Mouse (Mus musculus) limb, embryonic 13.5 days (tissue): ENCODE results near the gene Gm3127. TPM values are rescaled to one million over a fixed set of nuclear protein-coding genes. Genes with fewer than 3 reads are reported as not detected.
"Not testable (repeated sequence)": the region's sequence is repeated elsewhere in the genome, so short reads cannot be mapped to it uniquely, and the experiment has no call there.

Experiments
- ATAC-seq: fragments of 200-750 bp; cut with Nextera tagmentation; 2 replicates; pipeline ENCODE4 v1.8.0; 2017; ENCODE audit warnings: low read depth, moderate number of reproducible peaks, moderate TSS enrichment; ENCODE audit not compliant: low FRiP score
- H3K27ac ChIP-seq: fragments of 300-500 bp; sonication (generic); 2 replicates; pipeline ENCODE4 v1.5.1; 2015; ENCODE audit warnings: inconsistent platforms, mild to moderate bottlenecking, moderate library complexity
- H3K27me3 ChIP-seq: fragments of 300-500 bp; sonication (generic); 2 replicates; pipeline ENCODE4 v1.6.1; 2015; ENCODE audit warnings: mild to moderate bottlenecking, inconsistent platforms
- H3K36me3 ChIP-seq: fragments of 300-500 bp; sonication (generic); 2 replicates; pipeline ENCODE4 v1.6.1; 2015; ENCODE audit warnings: inconsistent platforms, mild to moderate bottlenecking, moderate library complexity
- H3K4me1 ChIP-seq: fragments of 300-500 bp; sonication (generic); 2 replicates; pipeline ENCODE4 v1.6.1; 2015; ENCODE audit warnings: inconsistent platforms
- H3K4me2 ChIP-seq: fragments of 300-500 bp; sonication (generic); replicated peaks from 2 replicates; pipeline ENCODE4 v1.6.1; 2015; ENCODE audit warnings: inconsistent platforms, mild to moderate bottlenecking, moderate library complexity
- H3K4me3 ChIP-seq: fragments of 300-500 bp; sonication (generic); 2 replicates; pipeline ENCODE4 v1.5.1; 2015; ENCODE audit warnings: moderate library complexity, mild to moderate bottlenecking, inconsistent platforms
- H3K9ac ChIP-seq: fragments of 300-500 bp; sonication (generic); 2 replicates; pipeline ENCODE4 v1.6.1; 2015; ENCODE audit warnings: mild to moderate bottlenecking, inconsistent platforms
- H3K9me3 ChIP-seq: fragments of 300-500 bp; sonication (generic); 2 replicates; pipeline ENCODE4 v1.6.1; 2016; ENCODE audit warnings: inconsistent platforms
- WGBS: fragments of 180-500 bp; shearing (Covaris S2); methylation state at CpG from one replicate; pipeline ENCODE4 v1.1.7; 2015; 5-methylcytosine and 5-hydroxymethylcytosine counted together
- polyA plus RNA-seq: library from polyadenylated mRNA; unstranded; fragments of >200 nt; fragmentation: Nextera tagmentation; extraction: Ambion mirVana; gene quantifications from 2 replicates; pipeline ENCODE4 v1.2.1, GENCODE M21; 2015

Gm3127 gene
- not detected in 2 replicates for polyA plus RNA-seq

- H3K27ac ChIP-seq, H3K4me1 ChIP-seq, H3K27me3 ChIP-seq, H3K36me3 ChIP-seq, ATAC-seq, H3K9me3 ChIP-seq, H3K9ac ChIP-seq, H3K4me3 ChIP-seq, H3K4me2 ChIP-seq: not testable (repeated sequence)
- WGBS: 31% methylated on average over 1 of the region's 2 CpGs
Measured at GRCm38 (mm10) chr14:4164730-4165129, at the start of gene Gm3127. Gene Gm3127 (plus strand): TSS chr14:4165030.

GRCm38 (mm10) chr14:4141646-4142045 is 23.2 kb upstream of the Gm3127 start:
- 86% methylated on average over 4 of the region's 4 CpGs for WGBS
- not testable (repeated sequence) for H3K4me2 ChIP-seq, H3K9ac ChIP-seq, H3K36me3 ChIP-seq, H3K27ac ChIP-seq, H3K4me1 ChIP-seq, H3K27me3 ChIP-seq, H3K4me3 ChIP-seq, ATAC-seq, H3K9me3 ChIP-seq

- not testable (repeated sequence) for ATAC-seq, H3K36me3 ChIP-seq, H3K9ac ChIP-seq, H3K4me1 ChIP-seq, H3K27ac ChIP-seq, H3K27me3 ChIP-seq, H3K9me3 ChIP-seq
- WGBS: 10% methylated on average over 11 of the region's 14 CpGs
- peak overlapping the region; percentile 37 for H3K4me3 ChIP-seq
- H3K4me2 ChIP-seq: peak overlapping the region; percentile 64
Measured at GRCm38 (mm10) chr14:4182030-4182429, 17.2 kb downstream of the Gm3127 start.

- not testable (repeated sequence) for H3K9me3 ChIP-seq, H3K4me1 ChIP-seq, H3K9ac ChIP-seq, H3K27ac ChIP-seq, ATAC-seq, H3K27me3 ChIP-seq, H3K36me3 ChIP-seq
- H3K4me2 ChIP-seq: peak within 1 kb of the TSS; percentile 64
- WGBS: 18% methylated on average over 46 of the region's 59 CpGs
- peak within 1 kb of the TSS; percentile 37 for H3K4me3 ChIP-seq
Measured at GRCm38 (mm10) chr14:4182491-4183210, 17.8 kb downstream of the Gm3127 start, which contains the start of gene Gm2974. Gene Gm2974 (plus strand): TSS chr14:4182576.

- not testable (repeated sequence) for H3K27me3 ChIP-seq, H3K4me2 ChIP-seq, H3K9ac ChIP-seq, H3K9me3 ChIP-seq, H3K36me3 ChIP-seq, H3K4me3 ChIP-seq, ATAC-seq, H3K4me1 ChIP-seq, H3K27ac ChIP-seq
- 23% methylated on average over 7 of the region's 10 CpGs for WGBS
Measured at GRCm38 (mm10) chr14:4183375-4183774, 18.5 kb downstream of the Gm3127 start.

Other genes starting within 250 kb of the Gm3127 start
- gene Gm3029, start 233.3 kb upstream of the Gm3127 start, polyA plus RNA-seq: not detected in 2 replicates
- gene Gm3095, start 201.5 kb upstream of the Gm3127 start, polyA plus RNA-seq: not detected in 2 replicates
- gene Gm3099, start 166.6 kb upstream of the Gm3127 start, polyA plus RNA-seq: not detected in 2 replicates
- 0.19 and 0.28 TPM in 2 replicates for gene Gm5796, start 141.1 kb upstream of the Gm3127 start, polyA plus RNA-seq
- gene Gm3115, start 80.9 kb upstream of the Gm3127 start, polyA plus RNA-seq: not detected in 2 replicates
- gene Gm8108, start 54.5 kb upstream of the Gm3127 start, polyA plus RNA-seq: 0.18 TPM in 1 of 2 replicates, not detected in the other
- gene Gm2974, start 17.5 kb downstream of the Gm3127 start, polyA plus RNA-seq: 0.33 and 0.43 TPM in 2 replicates
- not detected in 2 replicates for gene Gm3138, start 84.6 kb downstream of the Gm3127 start, polyA plus RNA-seq
- not detected in 2 replicates for gene Gm3149, start 152.3 kb downstream of the Gm3127 start, polyA plus RNA-seq
- gene 2610042L04Rik, start 169.7 kb downstream of the Gm3127 start, polyA plus RNA-seq: 0.15 and 0.38 TPM in 2 replicates
- gene Gm3159, start 232.5 kb downstream of the Gm3127 start, polyA plus RNA-seq: not detected in 2 replicates